Mouse (Mus musculus): ENCODE measurements around the gene Trappc3.
"Not testable (repeated sequence)": the region's sequence is repeated elsewhere in the genome, so short reads cannot be mapped to it uniquely, and the experiment has no call there.

Trappc3 gene

DNA sequence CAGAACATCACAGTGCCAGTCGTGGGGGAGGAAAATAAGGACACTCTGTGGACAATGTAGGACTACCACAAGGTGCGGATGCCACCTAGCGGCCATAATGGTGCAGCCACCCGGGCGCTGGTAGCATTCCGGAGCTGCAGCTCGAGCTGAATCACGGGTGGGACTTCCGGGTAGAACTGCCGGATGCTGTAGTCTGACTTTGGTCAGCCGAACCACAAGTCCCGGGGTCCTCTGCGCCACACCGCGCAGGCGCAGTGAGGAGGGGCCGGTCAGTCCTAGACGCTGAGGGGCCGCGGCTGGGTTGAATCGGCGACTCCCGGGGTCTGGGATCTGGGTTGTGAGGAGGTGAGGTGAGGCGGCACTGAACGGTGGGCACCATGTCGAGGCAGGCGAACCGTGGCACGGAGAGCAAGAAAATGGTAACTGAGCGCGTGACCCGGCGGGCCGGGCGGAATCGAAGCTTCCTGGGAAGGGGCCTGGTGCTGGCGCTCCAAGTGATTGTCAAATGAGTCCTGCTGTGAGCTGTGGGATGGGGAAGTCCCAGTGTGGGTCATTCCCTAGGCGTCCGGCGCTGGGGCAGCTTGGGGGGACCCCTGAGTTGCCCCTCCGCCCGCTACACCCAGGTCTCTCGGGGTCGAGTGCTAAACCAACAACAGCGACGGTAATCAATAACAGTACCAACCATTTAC, at the start of gene Trappc3:
Gene Trappc3, plus strand, starts transcription at position 207 of the 689 bp plus-strand sequence.
- DNase-seq: peak; percentile 99

DNA sequence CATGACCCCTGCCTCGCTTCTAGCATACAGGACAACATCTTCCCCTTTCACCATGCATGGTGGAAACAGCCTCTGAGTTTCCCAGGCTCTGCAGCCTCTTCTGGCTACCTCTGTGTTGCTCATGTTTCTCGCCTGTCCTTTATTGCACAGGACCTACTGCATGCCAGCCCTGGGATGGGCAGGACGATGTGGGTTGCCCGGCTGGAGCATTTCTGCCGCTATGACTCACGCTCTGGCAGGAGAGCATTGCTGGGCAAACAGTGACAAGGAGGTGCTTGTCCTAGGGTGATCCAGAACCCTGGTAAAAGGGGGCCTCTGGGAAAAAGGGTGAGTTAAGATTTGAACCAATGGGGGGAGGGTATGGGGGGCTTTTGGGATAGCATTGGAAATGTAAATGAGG, 44.4 kb upstream of the Trappc3 start:
- no peak for DNase-seq

DNA sequence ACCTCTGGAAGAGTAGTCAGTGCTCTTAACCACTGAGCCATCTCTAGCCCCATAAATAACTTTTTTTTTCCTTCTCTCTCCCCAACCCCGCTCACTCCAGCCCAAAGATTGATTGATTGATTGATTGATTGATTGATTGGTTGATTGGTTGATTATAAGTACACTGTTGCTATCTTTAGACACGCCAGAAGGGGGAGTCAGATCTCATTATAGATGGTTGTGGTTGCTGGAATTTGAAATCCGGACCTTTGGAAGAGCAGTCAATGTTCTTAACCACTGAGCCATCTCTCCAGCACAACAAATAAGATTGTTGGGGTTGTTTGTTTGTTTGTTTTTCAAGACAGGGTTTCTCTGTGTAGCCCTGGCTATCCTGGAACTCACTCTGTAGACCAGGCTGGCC, 42.6 kb upstream of the Trappc3 start:
- not testable (repeated sequence) for DNase-seq

DNA sequence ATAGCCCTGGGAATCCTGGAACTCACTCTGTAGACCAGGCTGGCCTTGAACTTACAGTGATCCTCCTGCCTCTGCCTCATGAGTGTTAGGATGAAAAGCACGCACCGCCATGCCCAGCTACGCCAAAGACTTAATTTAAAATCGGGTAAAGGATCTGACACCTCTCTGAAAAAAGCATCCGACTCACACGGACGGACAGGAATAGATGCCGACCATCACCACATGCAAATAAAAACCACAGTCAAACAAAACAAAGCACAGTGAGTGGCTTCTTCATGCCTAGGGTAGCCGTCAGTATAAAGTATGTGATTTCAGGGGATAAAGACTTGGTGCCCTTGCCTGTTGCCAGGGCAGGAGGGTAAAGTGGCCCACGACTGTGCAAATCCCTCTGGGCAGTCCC, 42.1 kb upstream of the Trappc3 start:
- DNase-seq: no peak

DNA sequence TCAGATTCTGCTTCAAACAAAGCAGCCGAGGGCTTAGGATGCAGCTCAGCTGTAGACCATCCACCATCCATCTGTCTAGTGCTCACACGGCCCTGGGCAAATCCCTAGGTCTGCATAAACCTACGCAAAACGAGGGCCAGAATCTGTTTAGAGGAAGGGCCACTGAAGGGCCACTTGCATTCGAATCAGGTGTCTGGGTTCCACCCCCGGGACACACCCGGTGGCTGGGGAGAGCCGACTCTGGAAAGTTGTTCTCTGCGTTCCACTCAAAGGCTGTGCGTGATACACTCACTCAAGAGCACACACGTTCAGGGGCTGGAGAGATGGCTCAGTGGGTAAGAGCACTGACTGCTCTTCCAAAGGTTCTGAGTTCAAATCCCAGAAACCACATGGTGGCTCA, 39.5 kb upstream of the Trappc3 start:
- DNase-seq: no peak

DNA sequence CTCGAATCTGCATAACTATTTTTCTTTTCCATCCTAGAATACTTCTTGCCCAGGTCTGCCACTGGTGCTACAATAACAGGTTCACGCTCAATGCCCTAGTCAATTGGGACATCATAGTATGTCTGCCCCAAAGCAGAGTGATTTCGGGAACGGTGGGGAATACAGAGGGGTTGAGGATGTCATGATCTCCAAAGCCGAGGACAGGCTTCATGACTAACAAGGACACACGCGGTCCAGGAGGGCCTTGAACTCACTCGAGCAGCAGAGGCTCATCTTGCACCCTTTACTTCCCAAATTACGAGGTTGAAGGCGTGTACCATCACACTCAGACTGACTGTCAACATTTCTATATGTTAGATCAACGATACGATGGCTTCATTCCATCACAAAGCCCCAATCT, 35.5 kb upstream of the Trappc3 start:
- no peak for DNase-seq

DNA sequence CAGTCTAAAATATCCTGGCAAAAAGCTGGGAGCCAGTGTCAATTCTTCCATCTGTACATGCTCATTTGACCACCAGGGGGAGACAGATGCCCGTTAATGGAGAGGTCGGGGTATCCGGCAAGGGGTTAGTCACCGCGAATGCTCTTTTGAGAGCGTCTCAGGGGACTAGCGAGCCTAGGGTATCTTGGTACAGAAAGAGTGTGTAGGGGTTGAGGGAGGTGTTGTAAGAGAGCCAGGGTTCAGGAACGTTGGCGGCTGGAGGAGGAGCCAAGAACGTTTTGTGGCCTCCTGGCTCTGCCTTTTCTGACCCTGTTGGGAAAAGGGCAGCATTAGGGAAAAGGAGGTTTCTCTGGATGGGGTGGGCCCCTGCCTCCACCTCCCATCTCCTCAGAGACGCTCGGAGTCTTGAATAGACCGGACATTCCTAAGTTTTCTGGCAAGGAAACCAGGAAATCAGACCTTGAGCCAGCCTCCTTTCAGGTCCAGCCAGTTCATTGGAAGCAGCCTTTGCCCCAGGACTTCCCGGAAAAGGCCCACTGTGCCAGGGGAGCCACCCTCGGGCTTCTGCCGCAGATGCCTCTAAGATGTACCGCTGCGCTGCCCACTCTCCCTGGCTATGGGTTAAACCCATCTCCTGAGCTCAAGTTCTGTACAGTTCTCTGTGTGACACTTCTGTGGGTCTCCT, 34.9 kb upstream of the Trappc3 start:
- peak; percentile 78 for DNase-seq

DNA sequence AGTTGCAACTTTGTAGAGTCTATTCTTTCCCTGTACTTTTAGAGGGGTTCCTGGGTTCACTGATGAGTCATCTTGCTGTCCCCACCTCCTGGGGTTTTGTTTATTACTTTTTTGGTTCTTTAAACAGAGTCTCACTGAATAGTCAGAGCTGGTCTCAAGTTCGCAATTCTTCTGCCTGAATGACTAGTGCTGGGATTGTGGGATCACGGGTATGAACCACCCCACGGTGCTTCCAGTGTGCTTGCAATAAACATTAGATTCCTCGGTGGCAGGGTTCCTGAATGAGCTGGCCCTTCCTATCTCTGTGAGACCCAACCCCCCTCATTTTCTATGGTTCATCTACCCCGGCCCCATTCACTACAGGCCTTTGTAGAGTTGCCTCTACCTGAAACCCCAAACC, 34.0 kb upstream of the Trappc3 start:
- DNase-seq: no peak

DNA sequence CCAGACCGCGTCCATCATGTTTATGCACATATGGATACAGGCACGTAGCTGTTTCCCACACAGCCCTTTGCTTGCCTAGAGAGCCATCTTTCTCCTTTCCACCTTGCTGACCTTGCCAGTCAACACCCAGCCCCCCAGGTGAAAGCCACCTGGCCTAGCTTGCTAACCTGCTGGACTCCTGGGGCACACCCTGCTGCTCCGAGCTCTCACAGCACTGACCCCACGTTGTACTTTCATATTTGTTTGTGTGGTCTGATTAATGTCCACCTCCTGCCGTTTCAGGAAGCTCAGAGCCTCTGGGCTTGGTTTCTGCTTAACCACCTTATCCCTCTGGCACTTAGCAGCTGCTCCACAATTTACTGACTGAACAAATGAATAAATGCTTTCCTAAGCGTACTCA, 32.2 kb upstream of the Trappc3 start:
- no peak for DNase-seq

DNA sequence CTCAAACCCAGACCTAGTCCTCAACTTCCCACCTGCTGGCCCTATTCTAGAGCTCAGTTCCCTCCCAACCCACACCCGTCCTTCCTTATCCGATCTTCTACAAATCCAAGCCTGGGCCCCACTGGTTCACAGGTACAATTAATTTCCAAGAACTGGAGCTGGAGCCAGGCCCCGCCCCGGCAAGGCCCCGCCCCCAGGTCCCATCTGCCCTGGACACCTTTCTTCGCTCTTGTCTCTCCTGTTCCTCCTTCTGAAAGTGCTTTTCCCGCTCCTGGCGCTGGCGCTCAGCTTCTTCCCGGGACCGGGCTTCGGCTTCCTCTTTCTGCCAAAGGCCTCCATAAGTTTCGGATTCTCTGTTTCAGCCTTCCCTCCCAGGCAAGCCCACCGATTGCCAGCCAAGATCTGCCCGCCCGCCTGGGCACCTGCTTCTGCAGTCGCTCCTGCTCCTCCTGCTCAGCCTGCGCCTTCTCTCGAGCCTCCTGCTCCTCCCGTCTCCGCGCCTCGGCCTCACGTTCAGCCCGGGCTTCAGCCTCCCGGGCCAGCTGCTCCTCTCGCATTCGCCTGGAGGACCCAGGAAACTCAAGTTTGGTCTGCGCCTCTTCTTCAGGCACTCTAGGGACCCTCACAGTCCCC, 28.3 kb upstream of the Trappc3 start:
- peak; percentile 15 for DNase-seq

DNA sequence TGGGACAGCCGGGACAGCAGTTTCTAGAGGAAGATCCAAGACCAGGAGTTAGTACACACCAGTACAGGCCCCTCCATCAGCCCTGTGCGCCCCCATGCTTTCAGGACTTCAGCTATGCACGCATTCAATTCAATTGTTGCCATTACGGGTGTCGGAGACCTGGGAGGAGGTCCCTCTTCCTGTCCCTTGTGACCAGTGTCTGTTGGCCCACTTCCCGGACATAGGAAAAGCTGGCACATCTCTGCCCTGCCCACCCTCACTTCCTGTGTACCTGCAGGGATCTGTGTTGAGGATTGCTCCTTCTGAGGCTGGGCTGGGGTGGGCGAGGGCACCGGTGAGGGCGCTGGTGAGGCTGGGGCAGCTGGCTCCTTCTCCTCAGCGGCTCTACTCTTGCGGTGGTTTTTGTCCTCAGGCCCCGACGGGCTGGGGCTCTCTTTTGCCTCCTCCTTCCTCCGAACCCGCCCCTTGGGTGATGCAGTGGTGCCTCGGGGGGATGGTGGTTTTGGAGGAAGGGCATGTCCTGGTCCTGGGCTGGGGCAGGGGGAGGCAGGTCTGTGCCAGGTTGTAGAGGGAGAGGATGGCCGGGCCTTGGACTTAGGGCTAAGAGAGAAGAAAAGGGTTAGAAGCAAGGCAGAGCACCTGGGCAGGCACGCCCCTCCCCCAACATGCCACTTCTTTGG, 27.5 kb upstream of the Trappc3 start:
- peak; percentile 3 for DNase-seq

DNA sequence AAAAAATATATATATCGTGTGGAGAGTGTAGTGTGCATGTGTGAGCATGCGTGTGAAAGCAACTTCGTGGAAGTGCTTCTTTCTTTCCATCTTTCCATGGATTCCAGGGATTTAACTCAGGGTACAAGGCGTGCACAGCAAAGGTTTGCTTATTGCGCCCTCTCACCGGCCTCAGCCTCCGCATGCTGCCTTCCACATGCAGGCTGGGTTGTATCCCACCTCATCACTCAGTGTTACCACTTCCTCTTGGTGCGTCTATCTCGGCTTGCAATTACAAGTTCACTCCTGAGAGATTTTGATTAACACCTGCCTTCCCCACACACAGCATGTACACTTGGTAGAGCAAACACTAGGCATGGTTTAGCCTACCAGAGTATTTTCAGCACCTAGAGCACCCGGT, 26.9 kb upstream of the Trappc3 start:
- DNase-seq: peak; percentile 3

DNA sequence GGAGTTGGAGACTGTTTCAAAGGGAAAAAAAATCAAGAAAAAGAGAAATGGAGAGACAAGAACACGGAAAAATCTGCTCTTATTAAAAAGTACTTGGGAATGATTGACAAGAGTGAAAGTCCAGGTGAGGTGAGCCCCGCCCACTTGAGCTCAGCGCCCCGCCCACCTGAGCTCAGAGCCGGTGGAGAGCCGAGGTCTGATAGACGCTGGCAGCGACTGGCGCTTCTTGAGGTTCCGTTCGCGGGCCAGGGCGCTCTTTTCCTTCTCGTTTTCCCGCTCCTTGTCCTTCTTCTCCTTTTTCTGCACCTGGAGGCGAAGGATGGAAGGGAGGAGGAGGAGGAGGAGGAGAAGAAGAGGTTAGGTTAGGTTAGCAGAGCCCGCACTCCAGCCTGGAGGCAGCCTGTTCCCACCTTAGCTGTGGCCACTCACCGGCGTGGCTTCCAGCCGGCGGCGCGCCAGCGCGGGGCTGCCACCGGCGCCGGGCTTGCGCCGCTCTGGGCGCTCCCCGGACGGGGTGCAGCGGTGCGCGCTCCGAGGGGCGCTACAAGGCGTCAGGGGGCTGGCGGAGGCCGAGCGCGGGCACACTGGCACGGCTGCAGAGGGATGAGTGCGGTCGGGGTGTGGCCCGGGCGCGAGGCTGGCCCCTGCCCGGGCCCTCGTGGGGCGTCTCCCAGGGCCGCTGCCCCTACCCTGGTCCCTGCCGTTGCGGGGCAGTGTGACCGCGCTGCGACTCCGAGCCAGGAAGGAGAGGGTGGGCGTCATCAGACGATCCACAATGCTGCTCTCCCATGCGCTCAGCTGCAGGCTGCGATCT, 25.5 kb upstream of the Trappc3 start:
- DNase-seq: peak; percentile 33

DNA sequence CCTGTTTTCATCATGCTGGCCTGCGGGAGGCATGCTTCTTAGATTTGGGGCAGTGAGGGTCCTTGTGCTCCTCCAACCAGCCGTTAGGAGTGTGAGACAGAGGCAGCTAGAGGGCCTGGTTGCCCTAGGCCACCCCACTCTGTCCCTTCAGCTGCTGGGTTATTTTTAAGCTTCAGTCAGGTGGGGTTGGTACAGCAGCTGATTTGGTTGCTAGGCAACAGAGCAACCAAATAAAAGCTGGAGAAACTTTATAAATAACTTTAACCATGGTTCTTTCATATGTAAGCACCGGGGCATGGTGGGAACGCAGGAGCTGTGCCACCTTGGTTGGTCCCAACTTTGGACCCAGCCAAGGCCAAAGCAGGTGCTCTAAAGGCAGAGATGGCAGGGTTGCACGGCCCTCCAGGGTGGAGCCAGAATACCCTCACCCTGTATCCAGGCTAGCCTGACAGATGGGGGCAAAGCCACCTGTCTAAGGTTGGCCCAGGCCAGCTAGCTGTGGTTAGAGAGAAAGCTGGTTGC, 24.3 kb upstream of the Trappc3 start:
- peak; percentile 44 for DNase-seq

DNA sequence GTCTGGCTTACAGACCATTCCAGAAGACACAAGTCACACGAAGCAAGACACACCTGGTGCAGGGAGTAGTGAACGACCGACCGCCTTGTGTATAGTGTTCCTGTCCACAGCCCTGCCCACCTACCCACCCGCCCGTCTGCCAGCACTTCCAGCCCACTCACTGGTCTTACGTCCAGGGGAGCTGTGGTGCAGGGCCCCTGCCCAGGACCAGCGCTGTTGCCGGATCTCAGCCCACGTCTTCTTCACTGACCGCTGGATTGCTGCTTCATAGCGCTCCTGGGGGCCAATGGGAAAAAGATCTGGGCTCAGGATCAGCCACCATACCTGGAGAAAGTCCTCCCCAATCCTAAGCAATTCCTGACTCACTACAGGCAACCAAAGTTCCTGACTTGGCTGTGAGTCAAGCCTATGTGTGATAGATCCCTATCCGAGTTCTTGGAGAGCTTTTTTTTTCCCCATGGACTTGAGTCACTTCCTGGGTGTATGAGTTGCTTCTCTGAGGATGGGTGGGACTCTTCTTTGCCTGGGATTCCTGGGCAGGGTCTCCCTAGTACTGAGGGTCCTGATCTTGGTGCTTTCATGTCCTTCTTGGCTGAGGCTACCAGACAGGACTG, 22.2 kb upstream of the Trappc3 start:
- DNase-seq: peak; percentile 21

DNA sequence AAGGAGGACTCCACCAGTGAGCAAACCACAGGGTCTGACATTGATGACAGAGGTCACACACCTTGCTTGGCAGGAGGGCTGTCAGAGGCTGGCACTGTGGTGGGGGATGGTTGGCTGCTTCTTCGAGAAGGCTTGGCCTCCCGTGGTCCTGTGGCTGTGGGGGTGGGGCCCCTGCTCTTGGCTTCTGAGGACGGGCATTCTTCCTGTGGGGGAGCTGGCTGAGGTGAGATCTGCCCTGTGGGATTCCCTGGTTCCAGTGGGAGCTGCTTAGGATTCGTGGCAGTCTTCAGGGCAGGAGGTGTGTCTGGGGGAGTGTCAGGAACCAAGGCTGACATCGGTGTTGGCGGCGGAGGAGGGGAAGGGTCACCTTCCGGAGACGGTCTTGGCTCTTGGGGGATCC, 20.2 kb upstream of the Trappc3 start:
- DNase-seq: peak; percentile 6

DNA sequence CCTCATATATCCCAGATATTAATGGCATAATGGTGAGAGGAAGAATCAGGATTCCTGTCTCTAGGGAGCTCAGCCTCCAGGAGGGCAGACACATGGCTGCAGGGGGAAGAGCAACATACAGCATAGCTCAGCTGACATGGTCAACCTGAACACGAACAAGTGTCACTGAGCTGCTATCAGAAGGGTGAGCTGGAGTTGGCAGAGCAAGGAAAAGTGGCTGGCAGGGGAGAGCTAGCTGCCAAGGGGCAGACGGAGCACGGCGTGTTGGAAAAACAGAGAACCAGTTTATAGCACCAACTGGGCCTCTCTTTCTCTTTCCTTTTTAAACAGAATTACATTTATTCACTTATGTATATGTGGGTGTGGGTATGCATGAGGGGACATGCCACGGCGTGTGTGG, 19.6 kb upstream of the Trappc3 start:
- DNase-seq: no peak

DNA sequence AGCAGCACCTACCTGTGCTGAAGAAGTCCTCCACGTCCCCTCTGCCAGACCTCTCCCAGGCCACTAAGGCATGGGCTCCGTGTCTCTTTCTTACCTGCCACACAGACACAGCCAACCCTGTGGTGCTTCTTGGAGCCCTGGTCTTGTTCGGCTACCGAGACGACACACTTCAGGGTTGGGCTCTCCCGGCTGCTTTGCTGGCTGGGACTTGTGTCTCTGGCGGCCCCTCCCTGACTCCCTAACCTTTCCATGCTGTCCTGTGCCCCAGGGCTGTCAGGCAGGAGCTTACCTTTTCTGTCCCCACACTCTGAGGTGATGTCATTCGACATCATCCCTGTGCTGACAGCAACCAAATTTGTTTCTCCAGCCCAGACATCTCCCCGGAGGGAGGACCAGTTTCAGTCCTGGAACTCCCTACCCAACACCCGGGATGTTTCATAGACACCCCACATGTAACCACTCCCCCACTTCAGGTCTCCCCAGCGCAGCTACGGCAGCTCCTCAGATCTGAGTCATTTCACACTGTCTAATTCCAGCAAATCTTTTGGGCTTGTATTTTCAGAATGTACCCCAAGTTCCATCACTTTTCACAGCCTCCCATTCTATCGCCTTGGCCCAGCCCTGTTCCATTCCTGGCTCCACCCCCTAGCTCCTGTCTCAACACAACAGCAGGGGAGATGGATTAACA, 15.8 kb upstream of the Trappc3 start:
- peak; percentile 65 for DNase-seq

DNA sequence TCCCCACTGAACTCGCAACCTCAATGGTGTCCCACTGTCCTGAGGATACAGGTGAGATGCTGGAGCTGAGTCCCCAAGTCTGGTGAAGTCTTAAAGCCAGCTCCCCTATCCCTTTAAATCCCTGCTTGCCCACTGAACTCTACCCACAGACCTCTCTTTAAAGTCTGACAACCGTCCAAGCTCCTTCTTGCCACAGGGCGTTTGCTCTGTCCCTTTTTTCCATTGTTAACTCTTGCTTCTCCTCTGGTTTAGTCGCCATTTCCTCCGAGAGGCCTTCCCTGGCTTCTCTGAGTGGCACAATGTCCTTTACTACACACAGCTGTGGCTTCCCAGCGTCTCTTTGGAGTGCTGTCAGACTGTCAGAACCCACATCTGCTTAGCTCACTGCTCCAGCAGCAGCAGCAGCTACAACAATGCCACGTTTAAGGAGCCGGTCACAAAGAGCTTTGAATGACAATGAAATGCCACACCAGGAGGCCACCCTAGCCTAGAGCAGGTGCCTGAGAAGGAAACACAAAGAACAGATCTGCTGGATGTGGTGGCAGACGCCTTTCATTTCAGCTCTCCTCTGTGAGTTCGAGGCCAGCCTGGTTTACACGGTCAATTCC, 13.8 kb upstream of the Trappc3 start:
- no peak for DNase-seq

DNA sequence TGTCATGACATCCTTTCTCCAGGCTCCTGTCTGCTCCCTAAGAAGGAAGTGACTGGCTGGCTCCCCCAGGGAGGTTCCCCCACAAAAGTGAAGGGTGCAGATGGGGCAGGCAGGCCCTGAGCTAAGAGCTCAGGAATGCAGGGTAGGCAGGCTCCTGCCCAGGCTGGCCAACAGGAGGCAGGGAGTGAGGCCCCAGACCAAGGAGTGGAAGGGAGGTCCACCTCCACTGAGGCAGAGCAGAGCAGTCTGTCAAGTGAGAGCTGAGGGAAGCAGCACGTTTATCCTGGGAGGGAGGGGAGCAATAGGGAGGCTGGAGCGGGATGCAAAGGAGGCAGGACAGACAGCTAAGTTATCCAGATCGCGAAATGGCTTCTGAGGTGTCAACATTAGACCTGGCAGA, 11.5 kb upstream of the Trappc3 start:
- no peak for DNase-seq

DNA sequence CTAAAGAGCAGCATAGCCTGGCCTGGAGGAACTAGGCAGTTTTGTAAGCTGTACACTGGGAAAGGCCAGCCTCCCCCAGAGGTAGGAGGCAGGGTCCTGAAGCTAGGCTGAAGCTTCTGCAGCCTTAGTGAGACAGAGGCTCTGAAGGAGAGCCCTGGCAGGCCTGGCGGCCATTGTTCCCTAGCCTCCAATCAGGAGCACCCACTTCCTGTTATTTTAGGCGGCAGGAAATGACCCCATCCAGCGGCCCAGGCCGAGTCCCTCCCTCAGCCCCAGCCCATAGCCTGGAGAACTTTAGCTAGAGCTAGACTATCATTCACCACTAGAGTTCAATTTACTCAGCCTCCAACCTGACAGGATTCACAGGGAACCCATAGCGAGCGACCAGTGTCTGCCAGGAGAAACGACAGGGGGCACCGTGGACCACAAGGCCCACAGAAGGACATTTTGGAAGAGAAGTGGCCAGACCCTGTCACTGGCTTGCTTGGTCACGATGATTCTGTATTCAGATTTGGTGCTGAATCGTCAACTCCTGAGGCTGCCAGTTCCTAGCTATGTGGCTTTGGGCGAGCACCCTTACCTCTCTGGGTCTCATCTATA, 10.4 kb upstream of the Trappc3 start:
- no peak for DNase-seq
